Mouse (Mus musculus) embryonic facial prominence, embryonic 15.5 days (tissue): ENCODE data around the gene Frem1. TPM values are rescaled to one million over a fixed set of nuclear protein-coding genes. Genes with fewer than 3 reads are reported as not detected.

Experiments
- ATAC-seq: fragments of 200-750 bp; cut with Nextera tagmentation; 2 replicates; pipeline ENCODE4 v1.8.0; 2017; ENCODE audit warnings: low read depth, moderate TSS enrichment; ENCODE audit not compliant: insufficient number of reproducible peaks, low FRiP score, low TSS enrichment
- H3K27ac ChIP-seq: fragments of 300-500 bp; sonication (generic); replicated peaks from 2 replicates; pipeline ENCODE4 v1.5.1; 2015; ENCODE audit warnings: mild to moderate bottlenecking, inconsistent platforms
- H3K27me3 ChIP-seq: fragments of 300-500 bp; sonication (generic); 2 replicates; pipeline ENCODE4 v1.6.1; 2015; ENCODE audit warnings: inconsistent platforms
- H3K36me3 ChIP-seq: fragments of 300-500 bp; sonication (generic); 2 replicates; pipeline ENCODE4 v1.6.1; 2015; ENCODE audit warnings: mild to moderate bottlenecking, inconsistent platforms
- H3K4me1 ChIP-seq: fragments of 300-500 bp; sonication (generic); 2 replicates; pipeline ENCODE4 v1.6.1; 2015; ENCODE audit warnings: inconsistent platforms
- H3K4me2 ChIP-seq: fragments of 300-500 bp; sonication (generic); replicated peaks from 2 replicates; pipeline ENCODE4 v1.6.1; 2015; ENCODE audit warnings: mild to moderate bottlenecking, inconsistent platforms
- H3K4me3 ChIP-seq: fragments of 300-500 bp; sonication (generic); replicated peaks from 2 replicates; pipeline ENCODE4 v1.5.1; 2015; ENCODE audit warnings: mild to moderate bottlenecking, inconsistent platforms
- H3K9ac ChIP-seq: fragments of 300-500 bp; sonication (generic); 2 replicates; pipeline ENCODE4 v1.6.1; 2015; ENCODE audit warnings: inconsistent platforms
- H3K9me3 ChIP-seq: fragments of 300-500 bp; sonication (generic); replicated peaks from 2 replicates; pipeline ENCODE4 v1.6.1; 2016; ENCODE audit warnings: inconsistent platforms
- WGBS: fragments of 180-500 bp; shearing (Covaris S2); methylation state at CpG from one replicate; pipeline ENCODE4 v1.1.7; 2015; 5-methylcytosine and 5-hydroxymethylcytosine counted together
- polyA plus RNA-seq: library from polyadenylated mRNA; unstranded; fragments of >200 nt; fragmentation: Nextera tagmentation; extraction: Ambion mirVana; gene quantifications from 2 replicates; pipeline ENCODE4 v1.2.1, GENCODE M21; 2015

Gene Frem1
- polyA plus RNA-seq, 1 experiment from 2014 or later = 13.9 TPM

- Histone ChIP-seq H3K36me3 (no peaks in the 10 kb centered on the region), H3K27me3 (no peaks in the 10 kb centered on the region), H3K27ac (no peak overlapping the region), H3K9me3 (no peaks in the 10 kb centered on the region), H3K9ac (no peak overlapping the region), H3K4me1 (peaks cover 10% of the 10 kb centered on the region; the same call in 1 of the 2 replicates), H3K4me2 (no peak overlapping the region), H3K4me3 (no peak overlapping the region)
- ATAC-seq = no peak
- 71% methylated on average over 6 of the region's 6 CpGs for WGBS
These were observed 181.2 kb downstream of the Frem1 start for GRCm38 (mm10) chr4:82870931-82871330.

- Histone ChIP-seq H3K9ac (no peak overlapping the region), H3K27me3 (no peaks in the 10 kb centered on the region), H3K4me1 (peaks cover 5% of the 10 kb centered on the region; the same call in 1 of the 2 replicates), H3K27ac (no peak overlapping the region), H3K9me3 (no peaks in the 10 kb centered on the region), H3K4me2 (no peak overlapping the region), H3K4me3 (no peak overlapping the region), H3K36me3 (no peaks in the 10 kb centered on the region)
- WGBS = 80% methylated on average over 5 of the region's 5 CpGs
- no peak for ATAC-seq
These were observed 184.3 kb downstream of the Frem1 start for GRCm38 (mm10) chr4:82867731-82868445.

GRCm38 (mm10) chr4:82867111-82867510 is 185.0 kb downstream of the Frem1 start:
- H3K27me3 ChIP-seq = no peaks in the 10 kb centered on the region
- no peak for ATAC-seq
- H3K4me1 ChIP-seq = no peaks in the 10 kb centered on the region; the same call in 1 of the 2 replicates
- H3K36me3 ChIP-seq = no peaks in the 10 kb centered on the region
- no peak overlapping the region for H3K4me3 ChIP-seq
- H3K9me3 ChIP-seq = no peaks in the 10 kb centered on the region
- H3K9ac ChIP-seq = no peak overlapping the region
- 50% methylated on average over 4 of the region's 4 CpGs for WGBS
- H3K4me2 ChIP-seq = no peak overlapping the region
- no peak overlapping the region for H3K27ac ChIP-seq

- WGBS = 73% methylated on average over 8 of the region's 8 CpGs
- H3K9me3 ChIP-seq = no peaks in the 10 kb centered on the region
- H3K9ac ChIP-seq = no peak overlapping the region
- H3K4me3 ChIP-seq = no peak overlapping the region
- H3K27ac ChIP-seq = no peak overlapping the region
- no peak overlapping the region for H3K4me2 ChIP-seq
- no peaks in the 10 kb centered on the region for H3K4me1 ChIP-seq
- no peaks in the 10 kb centered on the region for H3K36me3 ChIP-seq
- no peak for ATAC-seq
- no peaks in the 10 kb centered on the region for H3K27me3 ChIP-seq
These were observed 187.0 kb downstream of the Frem1 start for GRCm38 (mm10) chr4:82864974-82865699.

- 87% methylated on average over 8 of the region's 8 CpGs for WGBS
- Histone ChIP-seq H3K9ac (no peak overlapping the region), H3K36me3 (no peaks in the 10 kb centered on the region), H3K4me3 (no peak overlapping the region), H3K9me3 (no peaks in the 10 kb centered on the region), H3K27ac (no peak overlapping the region), H3K4me1 (0 out of 2 replicates have a peak, but pooled peaks cover 5% of the 10 kb centered on the region), H3K4me2 (no peak overlapping the region), H3K27me3 (no peaks in the 10 kb centered on the region)
- no peak for ATAC-seq
These were observed 188.8 kb downstream of the Frem1 start for GRCm38 (mm10) chr4:82863316-82863715.

GRCm38 (mm10) chr4:82861451-82861850 is 190.7 kb downstream of the Frem1 start:
- 92% methylated on average over 2 of the region's 2 CpGs for WGBS
- H3K4me1 ChIP-seq = 0 out of 2 replicates have a peak, but pooled peaks cover 5% of the 10 kb centered on the region
- H3K27ac ChIP-seq = no peak overlapping the region
- H3K9me3 ChIP-seq = no peaks in the 10 kb centered on the region
- H3K27me3 ChIP-seq = no peaks in the 10 kb centered on the region
- ATAC-seq = no peak
- H3K4me3 ChIP-seq = no peak overlapping the region
- H3K4me2 ChIP-seq = no peak overlapping the region
- no peak overlapping the region for H3K9ac ChIP-seq
- no peaks in the 10 kb centered on the region for H3K36me3 ChIP-seq

GRCm38 (mm10) chr4:82860566-82860965 is 191.6 kb downstream of the Frem1 start:
- no peak for ATAC-seq
- Histone ChIP-seq H3K4me2 (no peak overlapping the region), H3K36me3 (no peaks in the 10 kb centered on the region), H3K27ac (no peak overlapping the region), H3K4me1 (0 out of 2 replicates have a peak, but pooled peaks cover 5% of the 10 kb centered on the region), H3K9ac (no peak overlapping the region), H3K9me3 (no peaks in the 10 kb centered on the region), H3K4me3 (no peak overlapping the region), H3K27me3 (no peaks in the 10 kb centered on the region)
- 46% methylated on average over 3 of the region's 3 CpGs for WGBS

GRCm38 (mm10) chr4:82859131-82860125 is 192.7 kb downstream of the Frem1 start, which contains the start of gene Zdhhc21:
Gene Zdhhc21, minus strand, starts transcription at chr4:82859958.
- no peaks in the 10 kb centered on the region for H3K36me3 ChIP-seq
- H3K27ac ChIP-seq = peak within 1 kb of the TSS; percentile 72
- peak; percentile 83 for ATAC-seq
- peak within 1 kb of the TSS; percentile 63 for H3K4me2 ChIP-seq
- WGBS = under 1% methylated on average over 80 of the region's 82 CpGs
- peak within 1 kb of the TSS; percentile 76 for H3K9ac ChIP-seq
- H3K27me3 ChIP-seq = no peaks in the 10 kb centered on the region
- H3K9me3 ChIP-seq = no peaks in the 10 kb centered on the region
- peak within 1 kb of the TSS; percentile 65 for H3K4me3 ChIP-seq
- H3K4me1 ChIP-seq = 0 out of 2 replicates have a peak, but pooled peaks cover 5% of the 10 kb centered on the region

GRCm38 (mm10) chr4:82858431-82859010 is 193.6 kb downstream of the Frem1 start:
- no peak overlapping the region for H3K27ac ChIP-seq
- no peaks in the 10 kb centered on the region for H3K36me3 ChIP-seq
- peak overlapping the region; percentile 63 for H3K4me2 ChIP-seq
- H3K4me3 ChIP-seq = peak overlapping the region; percentile 65
- H3K9ac ChIP-seq = no peak overlapping the region
- whole genome bisulfite sequencing = 32% methylated on average over 4 of the region's 4 CpGs
- H3K27me3 ChIP-seq = no peaks in the 10 kb centered on the region
- ATAC-seq = no peak; the same call in 1 of the 2 replicates
- no peaks in the 10 kb centered on the region for H3K9me3 ChIP-seq
- 0 out of 2 replicates have a peak, but pooled peaks cover 5% of the 10 kb centered on the region for H3K4me1 ChIP-seq

DNA sequence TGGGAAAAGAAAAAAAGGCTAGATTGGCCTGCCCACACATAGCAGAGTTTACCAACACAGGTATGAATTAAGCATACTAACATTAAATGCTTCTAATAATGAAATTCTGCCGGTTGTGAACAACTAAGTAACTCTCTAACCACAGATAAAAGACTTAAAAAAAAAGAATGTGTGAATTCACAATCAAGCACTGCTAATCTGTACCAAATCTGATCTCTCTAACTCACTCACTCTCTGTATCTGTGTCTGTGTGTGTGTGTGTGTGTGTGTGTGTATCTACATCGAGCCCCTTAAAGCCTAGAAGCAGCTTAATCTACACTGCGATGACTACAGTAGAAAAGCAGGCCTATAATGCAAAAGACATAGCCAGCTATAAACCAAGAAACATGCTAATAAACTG is 195.2 kb downstream of the Frem1 start:
- H3K9me3 ChIP-seq = no peaks in the 10 kb centered on the region
- no peak overlapping the region for H3K4me2 ChIP-seq
- WGBS = 83% methylated on average over 3 of the region's 3 CpGs
- no peaks in the 10 kb centered on the region for H3K27me3 ChIP-seq
- no peak overlapping the region for H3K4me3 ChIP-seq
- peaks cover 5% of the 10 kb centered on the region; the same call in 1 of the 2 replicates for H3K36me3 ChIP-seq
- no peak for ATAC-seq
- H3K4me1 ChIP-seq = 0 out of 2 replicates have a peak, but pooled peaks cover 5% of the 10 kb centered on the region
- H3K27ac ChIP-seq = no peak overlapping the region
- H3K9ac ChIP-seq = no peak overlapping the region
